ENCODE assay signal across 10 mouse cellular contexts in genomic region chr11:95007418-95007817, GRCm38 (mm10). TPM values are rescaled to one million over a fixed set of nuclear protein-coding genes. Genes with fewer than 3 reads are reported as not detected.
DNase-seq lines count a peak whose midpoint lies in the region; ATAC-seq lines count a peak whose summit lies in the region.
"Had no signal": no experiment of that assay in that cellular context is flagged by ENCODE, and none has a peak within 500 bp of the region (broad histone marks: within the 10 kb centered on the region; RNA-seq: fewer than 3 reads in every experiment).

No protein-coding gene starts in this region.

- peak overlapping the region; percentile 87; the same call in 1 of the 2 replicates for H3K4me2 ChIP-seq in heart, embryonic 16.5 days (ENCODE audit: low read depth, low read length)
- H3K4me2 ChIP-seq in embryonic facial prominence, embryonic 14.5 days (ENCODE audit: low read depth, low read length) = peak overlapping the region; percentile 82
- peak overlapping the region; percentile 73; the same call in 1 of the 2 replicates for H3K4me2 ChIP-seq in intestine, embryonic 15.5 days (replicated peaks)
- H3K4me2 ChIP-seq in midbrain, embryonic 16.5 days (ENCODE audit: low read length) = peak overlapping the region; percentile 90

- peaks cover 14% of the 10 kb centered on the region for H3K36me3 ChIP-seq in heart, embryonic 16.5 days (ENCODE audit: control insufficient read depth, insufficient read depth)
- peaks cover 34% of the 10 kb centered on the region for H3K36me3 ChIP-seq in embryonic facial prominence, embryonic 14.5 days (ENCODE audit: control insufficient read depth, insufficient read depth, low read length)
- H3K36me3 ChIP-seq in intestine, embryonic 15.5 days = peaks cover 10% of the 10 kb centered on the region
- H3K36me3 ChIP-seq in midbrain, embryonic 16.5 days (ENCODE audit: control insufficient read depth, insufficient read depth, low read length) = peaks cover 21% of the 10 kb centered on the region

- no peaks in the 10 kb centered on the region for H3K27me3 ChIP-seq in heart, embryonic 16.5 days (ENCODE audit: control insufficient read depth, insufficient read depth, low read length)
- no peaks in the 10 kb centered on the region for H3K27me3 ChIP-seq in embryonic facial prominence, embryonic 14.5 days (replicated peaks; ENCODE audit: control insufficient read depth, insufficient read depth, low read length)
- no peaks in the 10 kb centered on the region for H3K27me3 ChIP-seq in intestine, embryonic 15.5 days (replicated peaks)
- H3K27me3 ChIP-seq in midbrain, embryonic 16.5 days (ENCODE audit: control insufficient read depth, insufficient read depth, low read depth, low read length) = no peaks in the 10 kb centered on the region

- no peaks in the 10 kb centered on the region for H3K9me3 ChIP-seq in heart, embryonic 16.5 days (replicated peaks; ENCODE audit: control insufficient read depth, low read length)
- H3K9me3 ChIP-seq in embryonic facial prominence, embryonic 14.5 days (ENCODE audit: control insufficient read depth, low read length) = no peaks in the 10 kb centered on the region
- no peaks in the 10 kb centered on the region for H3K9me3 ChIP-seq in intestine, embryonic 15.5 days
- no peaks in the 10 kb centered on the region for H3K9me3 ChIP-seq in midbrain, embryonic 16.5 days (replicated peaks; ENCODE audit: control insufficient read depth, low read length, poor library complexity, severe bottlenecking)

- no peak overlapping the region for H3K4me3 ChIP-seq in heart, embryonic 16.5 days (ENCODE audit: low read length)
- no peak overlapping the region for H3K4me3 ChIP-seq in embryonic facial prominence, embryonic 14.5 days (ENCODE audit: low read depth, low read length)
- no peak overlapping the region for H3K4me3 ChIP-seq in intestine, embryonic 15.5 days (replicated peaks)
- H3K4me3 ChIP-seq in midbrain, embryonic 16.5 days (ENCODE audit: low read depth, low read length) = no peak overlapping the region

- intact Hi-C loops in heart, postnatal 14 days (cut with DNase I) = no loop called here

- 57% methylated on average over 3 of the region's 3 CpGs for WGBS in heart, embryonic 16.5 days
- WGBS in embryonic facial prominence, embryonic 14.5 days = 71% methylated on average over 3 of the region's 3 CpGs
- 57% methylated on average over 3 of the region's 3 CpGs for WGBS in intestine, embryonic 15.5 days
- 86% methylated on average over 3 of the region's 3 CpGs for WGBS in midbrain, embryonic 16.5 days

- H3K4me1 ChIP-seq in heart, embryonic 16.5 days (ENCODE audit: control insufficient read depth, insufficient read depth, low read length) = peaks cover 31% of the 10 kb centered on the region
- peaks cover 36% of the 10 kb centered on the region for H3K4me1 ChIP-seq in embryonic facial prominence, embryonic 14.5 days (ENCODE audit: control insufficient read depth, insufficient read depth, low read length)
- peaks cover 33% of the 10 kb centered on the region for H3K4me1 ChIP-seq in intestine, embryonic 15.5 days (replicated peaks)
- peaks cover 46% of the 10 kb centered on the region for H3K4me1 ChIP-seq in midbrain, embryonic 16.5 days (ENCODE audit: control insufficient read depth, insufficient read depth, low read length)

- ATAC-seq in heart, embryonic 16.5 days (replicated peaks; ENCODE audit: extremely low read depth, insufficient read depth, low FRiP score) = no peak
- no peak for ATAC-seq in embryonic facial prominence, embryonic 14.5 days (ENCODE audit: low read depth)
- no peak for ATAC-seq in intestine, embryonic 15.5 days
- ATAC-seq in midbrain, embryonic 16.5 days = no peak
- ATAC-seq in megakaryocyte-erythroid progenitor cell, adult 5-6 weeks (replicated peaks; ENCODE audit: low FRiP score, low TSS enrichment, poor library complexity, severe bottlenecking) = no peak

- no peak for DNase-seq in heart, postnatal 14 days
- DNase-seq in embryonic facial prominence, embryonic 14.5 days (ENCODE audit: low spot score) = no peak
- no peak for DNase-seq in layer of hippocampus, adult 8-10 months (ENCODE audit: low spot score in 2 of 2)
- no peak for DNase-seq in c-Kit-positive CD71-positive TER-119-positive erythroid progenitor cells, embryonic 14.5 days (ENCODE audit: low spot score)
- DNase-seq: thymus, adult 2 months had no signal

- peak overlapping the region; percentile 69; the same call in 1 of the 2 replicates for H3K27ac ChIP-seq in heart, embryonic 16.5 days (ENCODE audit: low read length)
- H3K27ac ChIP-seq in embryonic facial prominence, embryonic 14.5 days (replicated peaks; ENCODE audit: low read depth, low read length) = peak overlapping the region; percentile 77
- H3K27ac ChIP-seq in intestine, embryonic 15.5 days = peak overlapping the region; percentile 71; the same call in 1 of the 2 replicates
- H3K27ac ChIP-seq in midbrain, embryonic 16.5 days (ENCODE audit: low read length) = peak overlapping the region; percentile 83

- H3K9ac ChIP-seq in heart, embryonic 16.5 days (ENCODE audit: low read length) = no peak overlapping the region
- H3K9ac ChIP-seq in embryonic facial prominence, embryonic 14.5 days (ENCODE audit: low read depth, low read length) = peak overlapping the region; percentile 19; the same call in 1 of the 2 replicates
- no peak overlapping the region for H3K9ac ChIP-seq in intestine, embryonic 15.5 days
- no peak overlapping the region; the same call in 1 of the 2 replicates for H3K9ac ChIP-seq in midbrain, embryonic 16.5 days (ENCODE audit: low read depth, low read length)

RNA-seq across cellular contexts. Expression of gene Samd14, which starts 2.3 kb away (rescaled TPM):
- 8.6 and 9.0 TPM in 2 replicates for polyA plus RNA-seq in heart, embryonic 16.5 days (2015; fragmentation: Nextera tagmentation; extraction: Ambion mirVana)
- 1 to 10 TPM; 2.2 TPM for total RNA-seq in heart, postnatal 14 days (2021)
- polyA plus RNA-seq in embryonic facial prominence, embryonic 14.5 days (2014; fragmentation: Nextera tagmentation; extraction: Ambion mirVana) = 21.9 and 29.0 TPM in 2 replicates
- polyA plus RNA-seq in intestine, embryonic 15.5 days (2015; fragmentation: Nextera tagmentation; extraction: Ambion mirVana) = 15.0 and 15.3 TPM in 2 replicates
- 164 and 171 TPM in 2 replicates for polyA plus RNA-seq in midbrain, embryonic 16.5 days (2015; fragmentation: Nextera tagmentation; extraction: Ambion mirVana)
- total RNA-seq in megakaryocyte-erythroid progenitor cell, adult 5-6 weeks (2014; fragmentation: Nextera tagmentation) = 69.9 and 89.1 TPM in 2 replicates
- total RNA-seq in megakaryocyte-erythroid progenitor cell, adult 5-6 weeks (2017) = 29.0 and 30.8 TPM in 2 replicates
- 10 to 100 TPM; 33.9 to 40.0 (median 36.4) TPM for total RNA-seq in layer of hippocampus, adult 8-10 months (2022)

RNA-seq across cellular contexts. Expression of gene Ppp1r9b, which starts 16.6 kb away (rescaled TPM):
- 5.8 and 6.4 TPM in 2 replicates for polyA plus RNA-seq in heart, embryonic 16.5 days (2015; fragmentation: Nextera tagmentation; extraction: Ambion mirVana)
- total RNA-seq in heart, postnatal 14 days (2021) = 10 to 100 TPM; 50.5 to 52.1 TPM
- polyA plus RNA-seq in embryonic facial prominence, embryonic 14.5 days (2014; fragmentation: Nextera tagmentation; extraction: Ambion mirVana) = 16.0 and 16.1 TPM in 2 replicates
- polyA plus RNA-seq in intestine, embryonic 15.5 days (2015; fragmentation: Nextera tagmentation; extraction: Ambion mirVana) = 6.8 and 8.1 TPM in 2 replicates
- 18.4 and 19.4 TPM in 2 replicates for polyA plus RNA-seq in midbrain, embryonic 16.5 days (2015; fragmentation: Nextera tagmentation; extraction: Ambion mirVana)
- total RNA-seq in megakaryocyte-erythroid progenitor cell, adult 5-6 weeks (2014; fragmentation: Nextera tagmentation) = 121 and 137 TPM in 2 replicates
- total RNA-seq in megakaryocyte-erythroid progenitor cell, adult 5-6 weeks (2017) = 174 and 229 TPM in 2 replicates
- total RNA-seq in layer of hippocampus, adult 8-10 months (2022) = 100 to 1,000 TPM; 819 to 832 (median 829) TPM

RNA-seq across cellular contexts. Expression of gene Sgca, which starts 31.3 kb away (rescaled TPM):
- 27.9 and 29.4 TPM in 2 replicates for polyA plus RNA-seq in heart, embryonic 16.5 days (2015; fragmentation: Nextera tagmentation; extraction: Ambion mirVana)
- total RNA-seq in heart, postnatal 14 days (2021) = 100 to 1,000 TPM; 135 to 139 TPM
- 18.6 and 19.5 TPM in 2 replicates for polyA plus RNA-seq in embryonic facial prominence, embryonic 14.5 days (2014; fragmentation: Nextera tagmentation; extraction: Ambion mirVana)
- polyA plus RNA-seq in intestine, embryonic 15.5 days (2015; fragmentation: Nextera tagmentation; extraction: Ambion mirVana) = 0.19 TPM in 1 of 2 replicates, not detected in the other
- polyA plus RNA-seq in midbrain, embryonic 16.5 days (2015; fragmentation: Nextera tagmentation; extraction: Ambion mirVana) = 0.20 TPM in 1 of 2 replicates, not detected in the other
- total RNA-seq in megakaryocyte-erythroid progenitor cell, adult 5-6 weeks (2014; fragmentation: Nextera tagmentation) = not detected in 2 replicates
- not detected in 2 replicates for total RNA-seq in megakaryocyte-erythroid progenitor cell, adult 5-6 weeks (2017)
- under 1 TPM in 2 of 4 experiments, not detected in 2; 0.23 to 0.56 TPM for total RNA-seq in layer of hippocampus, adult 8-10 months (2022)

RNA-seq across cellular contexts. Expression of gene Pdk2, which starts 33.7 kb away (rescaled TPM):
- polyA plus RNA-seq in heart, embryonic 16.5 days (2015; fragmentation: Nextera tagmentation; extraction: Ambion mirVana) = 141 and 148 TPM in 2 replicates
- 100 to 1,000 TPM; 297 to 326 TPM for total RNA-seq in heart, postnatal 14 days (2021)
- 37.8 and 41.6 TPM in 2 replicates for polyA plus RNA-seq in embryonic facial prominence, embryonic 14.5 days (2014; fragmentation: Nextera tagmentation; extraction: Ambion mirVana)
- polyA plus RNA-seq in intestine, embryonic 15.5 days (2015; fragmentation: Nextera tagmentation; extraction: Ambion mirVana) = 30.8 and 31.2 TPM in 2 replicates
- polyA plus RNA-seq in midbrain, embryonic 16.5 days (2015; fragmentation: Nextera tagmentation; extraction: Ambion mirVana) = 24.1 and 27.5 TPM in 2 replicates
- 16.9 and 21.5 TPM in 2 replicates for total RNA-seq in megakaryocyte-erythroid progenitor cell, adult 5-6 weeks (2014; fragmentation: Nextera tagmentation)
- 3.2 and 5.2 TPM in 2 replicates for total RNA-seq in megakaryocyte-erythroid progenitor cell, adult 5-6 weeks (2017)
- 100 to 1,000 TPM; 116 to 134 (median 123) TPM for total RNA-seq in layer of hippocampus, adult 8-10 months (2022)

RNA-seq across cellular contexts. Expression of gene Hils1, which starts 40.0 kb away (rescaled TPM):
- polyA plus RNA-seq in heart, embryonic 16.5 days (2015; fragmentation: Nextera tagmentation; extraction: Ambion mirVana) = 0.33 TPM in 1 of 2 replicates, not detected in the other
- total RNA-seq in heart, postnatal 14 days (2021) = not detected
- 0.25 and 0.61 TPM in 2 replicates for polyA plus RNA-seq in embryonic facial prominence, embryonic 14.5 days (2014; fragmentation: Nextera tagmentation; extraction: Ambion mirVana)
- polyA plus RNA-seq in intestine, embryonic 15.5 days (2015; fragmentation: Nextera tagmentation; extraction: Ambion mirVana) = not detected in 2 replicates
- not detected in 2 replicates for polyA plus RNA-seq in midbrain, embryonic 16.5 days (2015; fragmentation: Nextera tagmentation; extraction: Ambion mirVana)
- not detected in 2 replicates for total RNA-seq in megakaryocyte-erythroid progenitor cell, adult 5-6 weeks (2014; fragmentation: Nextera tagmentation)
- total RNA-seq in megakaryocyte-erythroid progenitor cell, adult 5-6 weeks (2017) = not detected in 2 replicates
- not detected for total RNA-seq in layer of hippocampus, adult 8-10 months (2022)
- total RNA-seq: layer of hippocampus, postnatal 10 days had no signal

Comparison
In these comparisons a context has a peak if more than half of its experiments do, and no peak if none do; other contexts are left out.
1. RNA of gene Sgca, which starts 31.3 kb away (polyA plus RNA-seq): 27.9 to 29.4 TPM in heart, embryonic 16.5 days and 18.6 to 19.5 TPM in embryonic facial prominence, embryonic 14.5 days; 0.20 TPM in midbrain, embryonic 16.5 days and 0.19 TPM in intestine, embryonic 15.5 days; every median in the first group is over 10 times any median in the second.
2. Peak in every context shown above with its lines, with median percentiles within 50 percentile points of each other: H3K27ac ChIP-seq and H3K4me2 ChIP-seq.